Mouse (Mus musculus) layer of hippocampus, adult 8-10 months (tissue): ENCODE data around the gene Vipr2. TPM values are rescaled to one million over a fixed set of nuclear protein-coding genes. Genes with fewer than 3 reads are reported as not detected.
A peak's percentile ranks its signal among the peaks of the same experiment; 100 is the strongest.

Experiments used
- DNase-seq, 2 experiments: peaks; one replicate each; pipeline ENCODE4 v3.0.0; 2022; ENCODE audit warnings: low spot score in 2 of 2
- total RNA-seq, 4 experiments: library from RNA; stranded (reverse); gene quantifications; 2 replicates each; pipeline ENCODE4 v1.2.4; 2022

The Vipr2 gene
- total RNA-seq, 4 experiments from 2014 or later: 0.33 to 1.9 (median 1.0) TPM

DNA sequence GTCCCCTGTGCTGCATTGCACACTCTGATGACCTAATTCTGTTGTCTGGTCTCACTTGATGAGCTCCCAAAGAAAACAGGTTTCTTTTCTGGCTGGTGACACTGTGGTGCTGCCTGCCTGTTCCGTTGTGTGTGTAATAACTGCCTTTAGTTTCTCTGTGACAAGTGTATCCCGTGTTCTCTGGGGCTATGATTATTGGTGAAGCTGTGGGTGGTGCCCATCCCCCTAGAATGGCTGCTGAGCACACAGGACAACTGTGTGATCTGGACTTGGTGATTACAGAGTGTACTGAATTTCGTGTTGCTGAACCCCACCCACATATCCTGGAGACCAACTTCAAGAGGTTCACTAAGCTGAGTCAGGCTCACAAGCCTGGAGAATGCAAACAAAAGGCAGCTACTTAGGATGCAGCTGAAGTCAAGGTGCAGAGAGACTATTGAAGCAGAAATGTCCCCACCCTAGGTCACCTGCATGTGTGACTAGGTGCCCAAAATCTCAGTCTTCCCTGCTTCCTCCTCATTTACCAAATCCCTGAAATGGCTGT is 18.9 kb downstream of the Vipr2 start:
- no peak for DNase-seq

DNA sequence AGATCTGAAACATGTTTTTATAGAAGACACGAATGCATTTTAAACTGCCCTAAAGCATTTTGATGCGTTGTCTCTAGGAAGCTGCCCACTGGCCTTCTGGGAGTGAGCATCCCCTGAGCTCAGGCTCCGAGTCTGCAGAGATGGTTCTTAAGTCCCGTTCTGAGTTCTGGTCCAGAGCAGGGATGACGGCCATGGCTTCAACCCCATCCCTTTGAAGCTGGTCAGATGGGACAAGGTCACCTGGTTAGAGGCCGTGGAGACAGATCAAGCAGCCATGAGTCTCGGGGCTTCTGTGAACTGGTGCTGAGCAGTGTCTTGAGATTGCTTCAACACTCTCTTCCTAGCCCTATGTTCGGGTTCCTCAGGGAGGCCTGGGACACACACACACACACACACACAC is 19.6 kb downstream of the Vipr2 start:
- DNase-seq: no peak

- no peak for DNase-seq
Observed at GRCm38 (mm10) chr12:116101945-116102344, 24.4 kb downstream of the Vipr2 start.

DNA sequence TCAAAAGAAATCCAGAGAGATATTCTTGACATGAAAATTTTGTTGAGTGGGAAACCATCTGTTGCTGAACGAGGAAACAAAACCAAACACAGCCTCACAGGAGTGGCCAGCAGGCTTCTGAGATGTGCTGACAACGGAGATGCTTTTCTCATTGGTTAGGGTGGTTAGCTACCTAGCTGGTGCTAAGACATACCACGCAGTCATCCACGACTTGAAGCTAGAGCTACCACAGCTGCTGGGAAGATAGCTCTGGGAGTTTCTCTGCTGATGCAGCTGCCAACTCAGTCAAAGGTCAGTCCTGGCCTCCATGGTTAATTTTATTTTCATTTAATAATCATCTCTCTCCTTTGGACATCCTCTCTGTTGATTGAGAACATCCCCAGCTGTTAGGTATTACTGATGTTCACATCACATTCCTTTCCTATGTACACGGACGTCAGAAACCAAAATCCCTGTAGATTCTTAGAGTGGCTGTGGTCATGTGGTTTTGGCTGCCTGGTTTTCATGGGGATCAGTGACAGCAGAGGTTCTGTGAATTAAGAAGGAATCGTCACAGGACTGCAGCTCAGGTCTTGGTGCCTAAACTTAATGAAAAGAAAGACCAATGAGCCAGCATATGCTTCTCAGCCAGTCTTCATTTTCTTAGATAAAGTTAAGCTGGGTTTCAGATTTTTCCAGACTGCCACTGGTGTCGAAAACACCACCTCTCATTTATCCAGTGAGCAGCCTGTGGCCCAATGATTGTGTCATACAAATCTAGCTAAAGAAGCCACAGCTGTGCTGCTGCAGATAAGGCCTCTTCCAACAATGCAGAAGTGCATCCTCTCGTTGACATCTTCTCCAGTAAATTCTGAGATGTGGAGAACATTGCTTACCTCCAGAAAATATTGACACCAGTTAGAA is 32.2 kb downstream of the Vipr2 start:
- DNase-seq: no peak

- no peak for DNase-seq
Observed at GRCm38 (mm10) chr12:116111007-116111694, 33.6 kb downstream of the Vipr2 start.

GRCm38 (mm10) chr12:116115781-116116180 is 38.3 kb downstream of the Vipr2 start:
- DNase-seq: no peak

- no peak for DNase-seq
Observed at GRCm38 (mm10) chr12:116116455-116116854, 38.9 kb downstream of the Vipr2 start.

DNA sequence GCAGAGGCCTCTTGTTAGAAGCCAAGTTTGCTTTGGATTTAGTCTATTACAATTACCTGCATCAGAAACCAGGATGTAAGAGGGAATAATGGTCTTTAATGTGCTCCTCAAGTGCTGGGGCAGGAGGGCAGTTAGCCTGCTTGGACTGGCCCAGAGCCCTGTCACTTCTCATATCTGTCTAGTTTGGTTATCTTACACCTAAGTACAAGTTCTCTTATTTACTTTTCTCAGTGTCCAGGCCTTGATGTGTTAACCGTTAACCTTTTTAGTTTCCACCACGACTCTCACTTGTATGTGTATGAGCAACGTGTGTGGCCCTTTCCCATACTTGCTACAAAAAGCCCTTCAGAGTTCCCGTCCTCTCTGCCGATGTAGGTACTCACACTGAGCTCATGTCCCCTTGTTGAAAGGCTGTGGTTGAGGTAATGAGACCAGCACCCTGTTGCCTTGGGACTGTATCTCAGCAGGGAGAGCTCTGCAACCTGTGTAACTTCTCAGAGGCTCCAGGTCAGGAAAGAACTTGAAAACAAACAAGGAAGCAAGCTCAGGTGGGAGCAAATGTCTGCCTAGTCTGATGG is 39.9 kb downstream of the Vipr2 start:
- DNase-seq: no peak

DNA sequence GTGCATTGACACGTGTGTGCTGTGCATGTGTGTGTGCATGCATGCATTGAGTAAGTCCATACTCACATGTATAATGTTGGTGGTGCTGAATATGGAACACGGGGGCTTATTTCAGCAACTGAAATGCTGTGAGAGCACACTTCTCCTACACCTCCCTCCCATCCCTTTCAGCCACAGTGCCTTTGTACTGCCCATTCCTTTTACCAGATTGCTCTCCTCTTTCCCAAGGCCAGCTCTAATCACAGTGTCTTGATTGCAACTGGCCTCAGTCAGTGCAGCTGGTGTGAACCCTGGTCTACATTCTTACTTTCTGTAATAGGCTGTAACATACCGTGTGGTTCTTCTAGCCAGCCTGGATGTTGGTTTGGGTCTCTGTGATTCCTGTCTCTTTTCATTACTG is 41.5 kb downstream of the Vipr2 start:
- no peak for DNase-seq

GRCm38 (mm10) chr12:116123786-116124185 is 46.3 kb downstream of the Vipr2 start:
- no peak for DNase-seq

- no peak for DNase-seq
Observed at GRCm38 (mm10) chr12:116130936-116131335, 53.4 kb downstream of the Vipr2 start.

- no peak for DNase-seq
Observed at GRCm38 (mm10) chr12:116132909-116133308, 55.4 kb downstream of the Vipr2 start.

- DNase-seq: peak in 1 of 2 experiments; percentile 12
Observed at GRCm38 (mm10) chr12:116135906-116136305, 58.4 kb downstream of the Vipr2 start.

DNA sequence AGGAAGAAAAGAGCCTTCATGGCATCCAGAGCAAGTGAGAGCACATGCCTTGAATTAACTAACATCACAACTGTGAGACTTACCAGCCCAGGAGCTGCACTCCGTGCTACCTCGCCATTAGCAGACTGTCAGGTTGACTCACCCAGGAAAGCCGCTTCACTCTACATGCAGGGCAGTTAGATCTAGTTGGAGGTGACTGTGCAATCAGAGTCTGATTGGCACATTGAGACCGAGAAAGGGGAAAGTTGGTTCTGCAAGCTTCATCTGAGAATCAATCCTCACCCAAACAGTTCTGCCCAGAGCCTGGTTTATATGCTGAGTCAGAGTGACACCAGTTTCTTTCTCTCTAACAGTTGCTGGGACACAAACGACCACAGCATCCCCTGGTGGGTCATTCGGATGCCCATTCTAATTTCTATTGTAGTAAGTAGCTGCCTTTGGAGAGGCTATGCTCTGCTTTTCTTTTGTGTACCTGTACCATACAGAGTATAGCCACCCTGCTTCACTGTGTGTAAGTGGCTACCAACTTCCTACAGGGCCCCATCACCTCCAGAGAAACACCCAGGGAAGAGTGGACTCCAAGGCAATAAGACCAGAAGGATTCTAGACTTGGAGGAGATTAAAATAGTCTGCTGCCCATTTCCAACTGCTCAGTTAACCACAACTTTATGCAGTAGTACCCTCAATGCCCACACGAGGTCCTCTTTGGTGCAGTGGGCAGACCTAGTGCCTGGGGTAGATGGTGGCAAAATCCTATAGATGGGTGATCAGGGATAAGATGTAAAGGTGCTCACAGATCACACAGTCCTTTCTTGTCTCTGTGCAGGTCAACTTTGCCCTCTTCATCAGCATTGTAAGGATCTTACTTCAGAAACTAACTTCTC is 61.0 kb downstream of the Vipr2 start:
- DNase-seq: no peak

- no peak for DNase-seq
Observed at GRCm38 (mm10) chr12:116140605-116141004, 63.1 kb downstream of the Vipr2 start.

DNA sequence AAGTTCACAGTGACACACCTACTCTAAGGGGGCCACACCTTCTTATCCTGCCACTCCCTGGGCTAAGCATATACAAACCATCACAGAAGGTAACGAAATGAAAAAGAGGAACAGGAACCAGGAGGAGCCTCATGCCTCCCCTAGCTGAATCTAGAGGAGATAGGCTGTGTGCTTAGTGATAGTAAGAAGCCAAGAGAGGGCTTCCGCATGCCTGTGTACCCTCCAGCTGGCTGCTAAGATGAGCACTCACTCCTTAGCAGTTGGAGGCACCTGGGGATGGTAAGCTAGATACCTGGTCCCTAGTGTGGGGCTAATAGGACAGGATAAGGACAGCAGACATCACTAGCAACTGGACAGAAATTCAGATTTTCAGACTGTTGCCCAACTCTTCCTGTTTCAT is 64.3 kb downstream of the Vipr2 start:
- no peak for DNase-seq

DNA sequence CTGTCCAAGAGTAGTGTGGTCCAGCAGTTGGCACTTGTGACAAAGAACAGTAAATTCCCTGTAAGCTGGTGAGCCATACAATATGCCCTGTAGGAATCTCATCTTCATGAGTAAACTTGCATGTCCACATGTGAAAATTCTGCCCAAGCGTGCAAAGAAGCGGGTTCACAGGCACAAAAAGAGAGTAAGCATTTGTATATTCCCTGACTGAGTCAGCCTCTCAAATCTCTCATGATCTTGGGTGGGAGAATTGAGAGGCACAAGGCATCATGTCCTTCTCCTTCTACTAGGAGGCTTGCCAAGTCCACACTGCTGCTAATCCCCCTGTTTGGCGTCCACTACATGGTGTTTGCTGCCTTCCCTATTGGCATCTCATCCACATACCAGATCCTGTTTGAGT is 64.9 kb downstream of the Vipr2 start:
- DNase-seq: no peak

- no peak for DNase-seq
Observed at GRCm38 (mm10) chr12:116145246-116145645, 67.7 kb downstream of the Vipr2 start.

GRCm38 (mm10) chr12:116145686-116146085 is 68.2 kb downstream of the Vipr2 start:
- no peak for DNase-seq

DNA sequence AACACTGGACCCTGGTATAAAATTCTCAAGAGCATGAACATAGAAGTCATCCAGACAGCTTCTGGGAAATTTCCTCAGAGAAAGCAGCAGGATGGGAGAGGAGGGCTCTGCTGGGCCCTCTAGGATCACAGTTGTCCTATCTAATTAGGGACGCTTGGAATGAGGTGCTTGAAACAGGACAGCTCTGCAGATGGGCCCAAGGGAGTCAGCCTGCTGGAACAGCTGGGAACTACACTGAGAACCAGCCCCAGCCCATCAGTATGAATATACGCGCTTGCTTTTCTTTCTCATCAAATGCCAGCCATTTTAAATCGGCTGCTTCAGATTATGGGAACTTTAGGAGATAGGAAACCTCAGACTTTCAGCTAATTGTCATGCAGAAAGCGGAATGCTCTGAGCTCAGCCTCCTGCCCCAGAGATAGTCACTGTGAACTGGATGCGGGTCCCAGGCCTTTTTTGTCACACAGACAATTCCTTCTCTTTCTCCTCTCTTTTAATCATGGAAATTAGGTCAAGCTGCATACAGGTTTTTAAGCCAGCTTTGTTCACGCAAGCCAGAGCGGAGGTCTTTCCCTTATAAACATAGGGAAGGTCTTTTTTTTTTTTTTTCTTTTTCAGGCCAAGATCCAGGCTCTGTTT is 69.6 kb downstream of the Vipr2 start:
- no peak for DNase-seq
